Mouse (Mus musculus) splenic B cell, adult 2 months (primary cell): ENCODE results near the gene Dmap1.

Source experiments
- DNase-seq: peaks from one replicate; pipeline ENCODE4 v3.0.0-alpha.2; 2011; ENCODE audit warnings: low read depth, low spot score
- H3K27me3 ChIP-seq: 2 replicates; pipeline ENCODE4 v1.6.1; 2012; ENCODE audit warnings: mild to moderate bottlenecking, low read length, moderate library complexity, mixed read lengths; ENCODE audit not compliant: control insufficient read depth, poor library complexity, insufficient read depth, severe bottlenecking
- H3K36me3 ChIP-seq: 2 replicates; pipeline ENCODE4 v1.6.1; 2012; ENCODE audit warnings: mild to moderate bottlenecking, low read length, moderate library complexity, mixed read lengths; ENCODE audit not compliant: control insufficient read depth, poor library complexity, insufficient read depth, severe bottlenecking

Dmap1 gene

GRCm38 (mm10) chr4:117681931-117682461 lies at the start of gene Dmap1:
Gene Dmap1, minus strand, starts transcription at chr4:117682273.
- peak; percentile 86 for DNase-seq
- Histone ChIP-seq H3K36me3 (peaks cover 2% of the 10 kb centered on the region; the same call in 1 of the 2 replicates), H3K27me3 (no peaks in the 10 kb centered on the region)

GRCm38 (mm10) chr4:117724112-117724511 lies 42.0 kb upstream of the Dmap1 start, which contains the start of gene Gm12845:
Gene Gm12845, plus strand, starts transcription at chr4:117724412.
- Histone ChIP-seq H3K36me3 (no peaks in the 10 kb centered on the region), H3K27me3 (no peaks in the 10 kb centered on the region)
- no peak for DNase-seq

GRCm38 (mm10) chr4:117713303-117714098 lies 31.4 kb upstream of the Dmap1 start:
- DNase-seq = no peak
- no peaks in the 10 kb centered on the region for H3K36me3 ChIP-seq
- H3K27me3 ChIP-seq = no peaks in the 10 kb centered on the region

- Histone ChIP-seq H3K27me3 (no peaks in the 10 kb centered on the region), H3K36me3 (no peaks in the 10 kb centered on the region)
- DNase-seq = no peak
Measured at GRCm38 (mm10) chr4:117712314-117712713, 30.2 kb upstream of the Dmap1 start.

- no peak for DNase-seq
- H3K27me3 ChIP-seq = no peaks in the 10 kb centered on the region
Measured at GRCm38 (mm10) chr4:117708780-117709550, 26.9 kb upstream of the Dmap1 start.

GRCm38 (mm10) chr4:117705361-117705760 lies 23.3 kb upstream of the Dmap1 start:
- DNase-seq = peak; percentile 53
- H3K36me3 ChIP-seq = no peaks in the 10 kb centered on the region
- no peaks in the 10 kb centered on the region for H3K27me3 ChIP-seq

More at GRCm38 (mm10) chr4:117708780-117709550, 26.9 kb upstream of the Dmap1 start:
- H3K36me3 ChIP-seq = no peaks in the 10 kb centered on the region

GRCm38 (mm10) chr4:117686354-117686753 lies 4.3 kb upstream of the Dmap1 start:
- Histone ChIP-seq H3K27me3 (no peaks in the 10 kb centered on the region), H3K36me3 (no peaks in the 10 kb centered on the region)
- DNase-seq = no peak

GRCm38 (mm10) chr4:117683048-117683768 lies 1.1 kb upstream of the Dmap1 start:
- Histone ChIP-seq H3K27me3 (no peaks in the 10 kb centered on the region), H3K36me3 (no peaks in the 10 kb centered on the region)
- no peak for DNase-seq

- no peak for DNase-seq
- H3K36me3 ChIP-seq = no peaks in the 10 kb centered on the region; the same call in 1 of the 2 replicates
- no peaks in the 10 kb centered on the region for H3K27me3 ChIP-seq
Measured at GRCm38 (mm10) chr4:117682463-117682862, 390 bp upstream of the Dmap1 start.

- peaks cover 5% of the 10 kb centered on the region for H3K36me3 ChIP-seq
- DNase-seq = no peak
- H3K27me3 ChIP-seq = no peaks in the 10 kb centered on the region
Measured at GRCm38 (mm10) chr4:117680963-117681362, 1.1 kb downstream of the Dmap1 start.

GRCm38 (mm10) chr4:117676903-117677302 lies 5.2 kb downstream of the Dmap1 start:
- H3K36me3 ChIP-seq = peaks cover 11% of the 10 kb centered on the region
- no peaks in the 10 kb centered on the region for H3K27me3 ChIP-seq
- DNase-seq = peak; percentile 76

- DNase-seq = no peak
- no peaks in the 10 kb centered on the region for H3K27me3 ChIP-seq
Measured at GRCm38 (mm10) chr4:117673901-117674300, 8.2 kb downstream of the Dmap1 start.

GRCm38 (mm10) chr4:117672042-117672441 lies 10.0 kb downstream of the Dmap1 start:
- no peak for DNase-seq
- H3K36me3 ChIP-seq = peaks cover 9% of the 10 kb centered on the region

More at GRCm38 (mm10) chr4:117673901-117674300, 8.2 kb downstream of the Dmap1 start:
- H3K36me3 ChIP-seq = peaks cover 11% of the 10 kb centered on the region

GRCm38 (mm10) chr4:117669874-117670273 lies 12.2 kb downstream of the Dmap1 start:
- no peaks in the 10 kb centered on the region for H3K27me3 ChIP-seq
- DNase-seq = no peak
- H3K36me3 ChIP-seq = peaks cover 6% of the 10 kb centered on the region

More at GRCm38 (mm10) chr4:117672042-117672441, 10.0 kb downstream of the Dmap1 start:
- no peaks in the 10 kb centered on the region for H3K27me3 ChIP-seq
